Mouse (Mus musculus) kidney, adult 8-10 months (tissue): ENCODE results near the gene Apex1.
A peak's percentile ranks its signal among the peaks of the same experiment; 100 is the strongest.
"Not testable (repeated sequence)": the region's sequence is repeated elsewhere in the genome, so short reads cannot be mapped to it uniquely, and the experiment has no call there.

ENCODE experiments used
- DNase-seq, 2 experiments: peaks; one replicate each; pipeline ENCODE4 v3.0.0; 2022

Gene Apex1

DNA sequence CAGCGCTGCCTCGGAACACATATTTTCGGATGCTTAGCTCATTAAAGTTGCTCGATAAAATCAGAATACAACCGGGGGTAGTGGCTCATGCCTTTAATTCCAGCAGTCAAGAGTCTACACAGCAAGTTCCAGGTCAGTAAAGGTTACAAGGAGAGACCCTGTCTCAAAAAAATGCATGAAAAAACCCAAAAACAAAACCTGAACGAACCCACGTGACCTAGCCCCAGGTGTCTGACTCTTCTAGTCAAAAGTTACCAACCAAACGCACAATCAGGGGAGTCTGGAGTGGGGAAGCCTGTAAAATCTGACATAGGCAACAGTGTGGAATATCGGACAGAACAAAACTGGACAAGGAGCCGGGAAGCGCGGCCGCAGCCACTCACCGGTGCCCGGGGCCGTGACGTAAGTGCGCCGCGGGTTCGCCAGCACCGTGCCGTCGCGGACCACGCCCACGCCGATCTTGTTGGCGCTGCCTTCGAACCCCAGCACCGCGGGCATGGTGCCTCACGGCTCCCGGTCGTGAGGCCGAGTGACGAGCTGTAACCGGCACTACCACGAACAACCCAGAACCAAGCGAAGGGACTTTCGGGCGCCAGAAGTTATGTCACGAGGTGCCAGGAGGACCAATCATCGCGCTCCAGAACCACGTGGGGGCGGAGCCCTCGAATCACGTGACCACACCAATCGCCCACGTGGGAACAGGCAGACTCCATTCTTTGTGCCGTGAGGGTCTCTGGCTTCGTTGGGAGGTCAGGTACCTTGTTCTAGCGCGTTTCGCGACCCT is at the start of gene Apex1, which contains the start of gene Osgep:
Apex1 (plus strand) TSS at position 688 of the 784 bp plus-strand sequence.
Osgep (minus strand) TSS at position 613 of the 784 bp plus-strand sequence.
- peak; percentile 97 to 98 for DNase-seq

GRCm38 (mm10) chr14:50875175-50875574 is 49.6 kb upstream of the Apex1 start:
- DNase-seq: no peak

GRCm38 (mm10) chr14:50875591-50876230 is 49.1 kb upstream of the Apex1 start:
- no peak for DNase-seq

DNA sequence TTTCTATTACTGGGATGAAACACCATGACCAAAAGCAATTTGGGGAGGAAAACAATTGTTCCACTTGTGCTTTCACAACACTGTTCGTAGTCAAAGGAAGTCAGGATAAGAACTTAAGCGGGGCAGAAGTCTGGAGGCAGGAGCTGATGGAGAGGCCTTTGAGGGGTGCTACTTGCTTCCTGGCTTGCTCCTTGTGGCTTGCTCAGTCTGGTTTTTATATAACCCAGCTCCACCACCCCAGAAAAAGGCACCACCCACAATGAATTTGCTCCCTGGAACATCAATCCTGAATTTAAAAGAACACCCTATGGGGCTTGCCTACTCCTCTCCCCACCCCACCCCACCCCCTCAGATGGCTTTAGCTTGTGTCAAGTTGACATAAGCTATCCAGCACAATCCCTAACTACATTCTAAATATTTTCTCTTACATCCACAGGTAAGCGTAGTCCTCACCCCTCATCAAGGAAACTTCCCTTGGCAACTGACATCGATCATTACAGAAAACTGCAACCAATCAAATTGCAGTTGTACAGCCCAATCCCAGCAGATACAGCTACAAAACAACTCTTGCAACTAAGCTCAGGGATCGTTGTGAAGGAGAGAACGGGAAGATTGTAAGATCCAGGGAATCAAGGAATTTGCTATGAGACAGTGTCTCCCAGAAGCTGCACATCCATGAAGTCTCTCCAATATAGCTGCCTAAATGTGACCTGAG is 48.4 kb upstream of the Apex1 start:
- DNase-seq: no peak

DNA sequence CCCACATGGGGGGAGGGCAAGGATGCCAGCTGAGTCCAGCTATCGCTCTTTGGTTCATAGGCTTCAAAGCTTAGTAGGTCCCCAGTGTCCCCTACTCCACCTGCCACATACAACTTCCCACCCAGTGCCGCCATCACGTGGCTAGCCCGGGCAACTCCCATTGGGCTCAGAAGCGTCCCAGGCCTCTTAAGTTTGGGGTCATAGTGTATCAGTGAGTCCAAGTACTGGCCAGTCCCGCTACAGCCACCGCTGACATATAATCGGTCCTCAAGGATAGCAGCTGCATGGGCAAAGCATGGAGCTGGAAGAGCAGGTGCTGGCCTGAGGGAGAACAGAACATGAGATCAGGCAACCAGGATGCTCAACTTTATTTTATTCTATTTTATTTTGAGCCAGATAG is 33.1 kb upstream of the Apex1 start:
- DNase-seq: no peak

DNA sequence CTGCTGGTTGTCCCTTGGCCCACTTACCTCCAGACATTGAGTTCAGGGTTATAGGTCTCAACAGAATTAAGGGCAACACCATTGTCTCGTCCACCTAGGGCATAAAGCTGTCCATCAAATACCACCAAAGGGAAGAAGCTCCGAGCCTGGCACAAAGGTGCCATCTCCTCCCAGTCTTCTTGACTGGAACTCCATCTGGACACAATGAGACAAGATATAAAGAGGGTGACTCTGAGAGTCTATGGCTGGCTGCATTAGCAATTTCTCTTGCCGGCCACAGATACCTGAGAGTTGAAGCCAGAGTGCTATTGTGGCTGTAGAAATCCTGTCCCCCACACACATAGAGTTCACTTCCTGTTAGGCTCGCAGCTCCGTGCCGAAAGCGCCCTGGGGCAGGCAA is 32.7 kb upstream of the Apex1 start:
- no peak for DNase-seq

GRCm38 (mm10) chr14:50892541-50893459 is 32.0 kb upstream of the Apex1 start:
- DNase-seq: no peak

GRCm38 (mm10) chr14:50895407-50895806 is 29.4 kb upstream of the Apex1 start:
- no peak for DNase-seq

DNA sequence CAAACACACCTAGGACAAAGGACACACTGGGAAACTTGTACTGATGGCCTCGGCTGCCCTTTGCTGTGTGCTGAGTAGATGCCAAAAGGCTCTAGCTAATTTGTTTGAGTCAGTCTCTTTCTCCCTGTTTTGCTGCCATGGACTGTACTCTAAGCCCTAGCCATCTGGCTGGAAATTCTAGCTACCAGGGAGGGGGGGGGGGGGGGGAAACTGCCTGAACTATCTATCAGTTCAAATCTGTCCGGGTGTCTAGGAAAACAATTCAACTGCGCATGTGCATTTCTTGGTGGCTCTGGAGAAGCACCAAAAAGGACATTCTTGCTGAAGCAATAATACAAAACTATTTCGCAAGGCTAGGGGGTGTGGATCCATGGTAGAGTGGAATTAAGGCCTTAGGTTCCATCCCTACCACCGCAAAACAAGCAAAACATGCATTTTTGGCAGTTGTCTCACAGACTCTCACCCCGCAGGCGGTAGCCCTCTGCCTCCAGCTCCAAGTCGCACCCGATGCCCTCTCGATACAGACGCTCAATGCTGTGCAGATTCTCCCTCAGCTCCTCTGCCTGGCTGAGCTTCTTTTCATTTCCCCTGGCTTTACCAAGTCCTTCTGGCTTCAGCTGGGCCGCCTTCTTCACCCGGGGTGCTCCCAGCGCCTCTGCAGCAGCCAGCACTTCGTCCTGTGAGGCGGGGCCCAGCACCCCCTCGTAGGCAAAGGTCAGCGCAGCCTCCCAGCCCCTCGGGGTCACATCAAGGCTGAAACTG is 28.6 kb upstream of the Apex1 start:
- peak; percentile 31 to 59 for DNase-seq

- DNase-seq: no peak
Measured at GRCm38 (mm10) chr14:50896747-50897373, 27.9 kb upstream of the Apex1 start.

DNA sequence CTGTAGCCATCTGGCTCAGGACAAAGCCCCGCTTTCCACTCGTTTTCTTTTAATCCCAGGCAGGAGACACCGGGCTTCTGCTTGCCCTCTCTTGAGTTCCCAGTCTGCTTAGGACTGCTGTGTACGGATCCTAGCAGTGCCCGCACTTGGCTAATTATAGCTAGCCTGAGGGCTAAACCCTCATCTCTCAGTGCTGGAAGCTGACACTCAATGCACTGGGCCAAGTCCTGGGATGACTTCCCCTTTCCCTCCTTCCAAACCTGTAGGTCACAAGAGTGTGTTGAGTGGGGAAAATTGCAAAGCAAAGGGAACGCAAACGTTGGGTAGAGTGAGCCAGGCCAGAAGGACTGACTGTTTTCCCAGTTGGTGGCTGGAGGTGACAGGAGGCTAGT is 27.4 kb upstream of the Apex1 start, which contains the start of gene Klhl33:
Klhl33 (minus strand) TSS at position 134 of the 392 bp plus-strand sequence.
- DNase-seq: no peak

GRCm38 (mm10) chr14:50897992-50898391 is 26.8 kb upstream of the Apex1 start:
- DNase-seq: not testable (repeated sequence)

- DNase-seq: peak in 1 of 2 experiments; percentile 25
Measured at GRCm38 (mm10) chr14:50903973-50904827, 20.6 kb upstream of the Apex1 start.

GRCm38 (mm10) chr14:50904828-50905129 is 20.0 kb upstream of the Apex1 start:
- no peak for DNase-seq

DNA sequence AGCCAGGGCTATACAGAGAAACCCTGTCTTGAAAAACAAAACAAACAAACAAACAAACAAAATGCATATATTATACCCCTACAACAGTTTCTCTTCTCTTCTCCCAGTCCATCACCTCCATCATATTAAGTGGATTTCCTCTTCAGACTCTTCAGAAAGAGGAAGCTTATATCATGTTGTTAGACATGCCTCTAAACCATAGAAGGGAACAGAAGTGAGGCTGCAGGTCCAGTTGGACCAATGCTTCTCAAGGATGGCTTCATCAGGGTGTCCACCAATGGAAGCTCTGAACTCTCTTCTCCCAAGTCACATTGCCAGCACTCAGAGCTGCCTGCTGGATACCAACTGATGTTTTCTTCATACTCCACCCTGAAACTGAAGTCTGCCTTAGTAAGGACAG is 19.4 kb upstream of the Apex1 start:
- not testable (repeated sequence) for DNase-seq

GRCm38 (mm10) chr14:50908126-50908525 is 16.6 kb upstream of the Apex1 start:
- no peak for DNase-seq

DNA sequence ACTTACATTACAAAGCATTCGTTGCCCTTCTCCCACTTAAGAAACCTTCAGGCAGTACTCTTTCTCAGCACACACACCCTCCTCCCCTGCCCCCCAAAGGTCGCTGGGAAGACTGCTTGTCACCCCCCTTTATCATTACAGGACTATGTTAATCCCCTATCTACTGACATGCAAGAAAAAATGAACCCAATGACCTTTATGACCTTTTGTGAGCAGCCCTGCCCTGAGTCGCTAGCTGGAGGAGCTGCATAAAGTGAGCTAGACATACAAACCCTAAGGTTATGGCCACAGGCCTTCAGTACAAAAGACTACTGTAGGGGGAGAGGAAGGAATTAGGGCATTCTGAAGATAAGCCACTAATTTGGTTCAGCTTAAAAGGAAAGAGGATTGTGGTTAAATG is 13.4 kb upstream of the Apex1 start:
- no peak for DNase-seq

- DNase-seq: not testable (repeated sequence)
Measured at GRCm38 (mm10) chr14:50923437-50923836, 1.3 kb upstream of the Apex1 start.

DNA sequence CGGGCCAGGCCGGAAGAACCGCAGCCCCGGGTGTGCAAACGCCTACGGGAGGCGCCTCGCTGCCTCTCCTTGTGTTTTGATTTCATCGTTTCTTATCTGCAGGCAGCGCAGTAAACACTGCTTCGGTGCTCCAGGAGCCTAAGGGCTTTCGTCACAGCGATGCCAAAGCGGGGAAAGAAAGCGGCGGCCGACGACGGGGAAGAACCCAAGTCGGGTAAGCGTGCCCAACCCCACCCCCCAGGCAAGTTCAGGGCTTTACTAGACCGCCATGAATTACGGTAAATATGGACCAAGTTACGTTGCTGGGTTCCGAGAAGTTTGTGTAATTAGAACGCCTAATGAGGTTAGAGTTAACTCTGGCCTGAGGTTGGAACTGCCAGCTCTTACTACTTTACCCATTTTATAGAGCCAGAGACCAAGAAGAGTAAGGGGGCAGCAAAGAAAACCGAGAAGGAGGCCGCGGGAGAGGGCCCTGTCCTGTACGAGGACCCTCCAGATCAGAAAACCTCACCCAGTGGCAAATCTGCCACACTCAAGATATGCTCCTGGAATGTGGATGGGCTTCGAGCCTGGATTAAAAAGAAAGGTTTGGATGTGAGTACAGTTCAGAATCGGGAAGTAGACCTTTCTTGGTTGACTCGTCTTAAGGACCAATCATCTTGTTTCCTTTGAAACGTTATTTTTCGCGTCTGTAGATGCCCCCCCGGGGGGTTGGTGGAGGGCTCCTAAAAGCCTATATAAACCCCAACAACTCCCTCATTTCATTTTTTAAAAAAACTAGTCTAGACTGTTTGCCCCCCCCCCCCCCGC is 548 bp downstream of the Apex1 start:
- DNase-seq: no peak
